Mouse (Mus musculus) ES-E14 (cell line): ENCODE results near the gene Cbx8. TPM values are rescaled to one million over a fixed set of nuclear protein-coding genes. Genes with fewer than 3 reads are reported as not detected.
A peak's percentile ranks its signal among the peaks of the same experiment; 100 is the strongest.

Experiments used
- DNase-seq: peaks from one replicate; pipeline ENCODE4 v3.0.0-alpha.2; 2013; ENCODE audit warnings: low read depth, low spot score
- H3K27ac ChIP-seq: 2 replicates; pipeline ENCODE4 v1.5.1; 2012; ENCODE audit warnings: low read depth, mild to moderate bottlenecking, low read length, moderate library complexity, mixed read lengths; ENCODE audit not compliant: poor library complexity, insufficient read depth, severe bottlenecking
- H3K36me3 ChIP-seq: 2 replicates; pipeline ENCODE4 v1.6.1; 2012; ENCODE audit warnings: mild to moderate bottlenecking, low read length, moderate library complexity, mixed read lengths; ENCODE audit not compliant: control insufficient read depth, poor library complexity, insufficient read depth, severe bottlenecking
- H3K4me1 ChIP-seq, 2 experiments: fragments of 150-350 bp in 1 of 2; sonication (generic) in 1 of 2; 2 replicates each; pipeline ENCODE4 v1.6.1; 2012; ENCODE audit warnings: low read length in 2 of 2, mild to moderate bottlenecking in 1 of 2, mixed read lengths in 1 of 2; ENCODE audit not compliant: control insufficient read depth in 2 of 2, insufficient read depth in 2 of 2, poor library complexity in 1 of 2
- H3K4me3 ChIP-seq, 2 experiments: fragments of 150-350 bp in 1 of 2; sonication (generic) in 1 of 2; 2 replicates each; pipeline ENCODE4 v1.5.1; 2012; ENCODE audit warnings: low read length in 2 of 2, low read depth in 1 of 2, mild to moderate bottlenecking in 1 of 2, mixed read lengths in 1 of 2; ENCODE audit not compliant: insufficient read depth in 1 of 2, poor library complexity in 1 of 2, severe bottlenecking in 1 of 2
- H3K9ac ChIP-seq: 2 replicates; pipeline ENCODE4 v1.6.1; 2012; ENCODE audit warnings: low read depth, mild to moderate bottlenecking, low read length, mixed read lengths; ENCODE audit not compliant: poor library complexity, insufficient read depth, severe bottlenecking
- H3K9me3 ChIP-seq: fragments of 150-350 bp; sonication (generic); 2 replicates; pipeline ENCODE4 v1.6.1; 2012; ENCODE audit warnings: low read depth, mild to moderate bottlenecking, low read length; ENCODE audit not compliant: control insufficient read depth, insufficient read depth
- CHD2 ChIP-seq: IDR thresholded peaks from 2 replicates; pipeline ENCODE4 v1.6.1; 2014; ENCODE audit warnings: mild to moderate bottlenecking, low read depth, low read length, inconsistent platforms
- HCFC1 ChIP-seq: IDR thresholded peaks from 2 replicates; pipeline ENCODE4 v1.6.1; 2012; ENCODE audit warnings: low read length, inconsistent platforms, borderline replicate concordance; ENCODE audit not compliant: insufficient read depth
- MAFK ChIP-seq: IDR thresholded peaks from 2 replicates; pipeline ENCODE4 v1.6.1; 2014; ENCODE audit warnings: mild to moderate bottlenecking, low read depth, low read length, inconsistent platforms; ENCODE audit not compliant: insufficient read depth
- ZC3H11A ChIP-seq: IDR thresholded peaks from 2 replicates; pipeline ENCODE4 v1.6.1; 2012; ENCODE audit warnings: low read depth, mild to moderate bottlenecking, inconsistent platforms, low read length, borderline replicate concordance
- ZNF384 ChIP-seq: IDR thresholded peaks from 2 replicates; pipeline ENCODE4 v1.6.1; 2012; ENCODE audit warnings: low read depth, low read length, inconsistent platforms
- in situ Hi-C, 2 experiments: fragments of 600-800 bp; cut with MboI; formaldehyde crosslinking; loops; one replicate each; pipeline ENCODE4 v1.15.1; 2025; ENCODE audit warnings: low sequenced_read_pairs in 2 of 2, inconsistent platforms in 1 of 2; ENCODE audit not compliant: unreplicated experiment in 2 of 2
- total RNA-seq: library from RNA; depleted of rRNA; stranded (reverse); fragments of 300-350 nt; gene quantifications from 2 replicates; pipeline ENCODE4 v1.2.3, GENCODE M21; 2012

Cbx8 gene
- total RNA-seq, 1 experiment, result 1.2 TPM

- no peak for DNase-seq
- Histone ChIP-seq H3K9me3 (no peaks in the 10 kb centered on the region), H3K36me3 (no peaks in the 10 kb centered on the region), H3K9ac (no peak overlapping the region), H3K4me1 (peaks cover 0 to 38% of the 10 kb centered on the region in 2 experiments), H3K4me3 (no peak overlapping the region; a peak in 1 of 4 replicates), H3K27ac (no peak overlapping the region)
- in situ Hi-C loops, result loop anchor here (5.0 to 25.0 kb wide), 3 partner anchors 35 to 1155 kb away; partner anchors contain the start of gene Bahcc1 (in 1 of the 2)
- TF ChIP-seq HCFC1 (no peak), MAFK (no peak), CHD2 (no peak), ZC3H11A (no peak), ZNF384 (no peak)
These were observed 41.3 kb upstream of the Cbx8 start for GRCm38 (mm10) chr11:119081839-119082637.

GRCm38 (mm10) chr11:119081148-119081838 is 40.5 kb upstream of the Cbx8 start:
- H3K9me3 ChIP-seq, result no peaks in the 10 kb centered on the region
- H3K27ac ChIP-seq, result no peak overlapping the region
- no peaks in the 10 kb centered on the region for H3K36me3 ChIP-seq
- peaks cover 0 to 38% of the 10 kb centered on the region in 2 experiments for H3K4me1 ChIP-seq
- in situ Hi-C loops, result loop anchor here (5.0 to 25.0 kb wide), 3 partner anchors 34 to 1156 kb away; partner anchors contain the start of gene Bahcc1 (in 1 of the 2)
- no peak for TF ChIP-seq CHD2
- no peak for TF ChIP-seq MAFK
- no peak for TF ChIP-seq ZNF384
- no peak for TF ChIP-seq ZC3H11A
- TF ChIP-seq HCFC1, result no peak
- no peak for DNase-seq
- no peak overlapping the region for H3K9ac ChIP-seq
- peak overlapping the region; percentile 39 to 49; a peak in 2 of 4 replicates for H3K4me3 ChIP-seq

GRCm38 (mm10) chr11:119080461-119081147 is 39.8 kb upstream of the Cbx8 start:
- H3K36me3 ChIP-seq, result no peaks in the 10 kb centered on the region
- no peak overlapping the region for H3K27ac ChIP-seq
- DNase-seq, result no peak
- H3K9me3 ChIP-seq, result no peaks in the 10 kb centered on the region
- peak overlapping the region; percentile 39 to 49; a peak in 2 of 4 replicates for H3K4me3 ChIP-seq
- TF ChIP-seq ZC3H11A (no peak), MAFK (no peak), ZNF384 (no peak), HCFC1 (no peak), CHD2 (no peak)
- H3K9ac ChIP-seq, result no peak overlapping the region
- in situ Hi-C loops, result loop anchor here (5.0 to 25.0 kb wide), 3 partner anchors 33 to 1157 kb away; partner anchors contain the start of gene Bahcc1 (in 1 of the 2)
- peaks cover 0 to 38% of the 10 kb centered on the region in 2 experiments for H3K4me1 ChIP-seq

- in situ Hi-C loops, result loop anchor here in 1 of 2 experiments (25.0 kb wide), 1 partner anchor 1158 kb away; the partner anchor contains the start of gene Bahcc1
- TF ChIP-seq CHD2 (no peak), ZC3H11A (no peak), HCFC1 (no peak), ZNF384 (no peak), MAFK (no peak)
These were observed 38.7 kb upstream of the Cbx8 start for GRCm38 (mm10) chr11:119079445-119079837.

More at GRCm38 (mm10) chr11:119079445-119079837, 38.7 kb upstream of the Cbx8 start:
- no peak overlapping the region for H3K4me3 ChIP-seq
- DNase-seq, result no peak
- H3K36me3 ChIP-seq, result no peaks in the 10 kb centered on the region
- H3K27ac ChIP-seq, result no peak overlapping the region
- no peak overlapping the region for H3K9ac ChIP-seq
- H3K9me3 ChIP-seq, result no peaks in the 10 kb centered on the region
- peaks cover 0 to 36% of the 10 kb centered on the region in 2 experiments for H3K4me1 ChIP-seq
